Mouse (Mus musculus): Measurements from ENCODE around the gene Fam19a5. TPM values are rescaled to one million over a fixed set of nuclear protein-coding genes. Genes with fewer than 3 reads are reported as not detected.

The Fam19a5 gene
- polyA plus RNA-seq, 1 experiment from 2014 or later: 0.53 TPM

DNA sequence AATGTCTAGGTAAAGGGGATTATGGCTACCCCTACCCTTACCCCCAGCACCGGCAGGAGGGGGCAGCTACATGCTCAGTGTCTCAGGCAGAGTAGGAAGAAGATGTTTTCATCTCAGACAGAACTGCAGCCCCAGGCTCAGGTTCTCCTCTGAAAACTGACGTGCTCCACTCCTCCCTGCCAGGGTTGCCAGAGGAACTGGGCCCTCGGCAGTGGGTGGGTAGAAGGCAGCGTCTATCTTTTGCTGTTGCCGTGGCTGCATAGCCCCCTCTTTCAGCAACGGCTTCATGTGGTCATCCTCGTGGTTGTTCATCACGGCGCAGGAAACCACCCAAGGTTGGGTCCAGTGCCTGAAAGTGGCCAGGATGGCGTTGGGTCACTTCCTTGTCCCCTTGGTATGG is 62.6 kb downstream of the Fam19a5 start:
- no peak for ATAC-seq (replicated peaks; ENCODE audit: extremely low read depth, insufficient read depth, low FRiP score)
- H3K4me2 ChIP-seq (ENCODE audit: low read depth, low read length): no peak overlapping the region
- 75% methylated on average over 10 of the region's 10 CpGs for WGBS
- no peak overlapping the region for H3K9ac ChIP-seq (ENCODE audit: low read length)
- no peaks in the 10 kb centered on the region for H3K9me3 ChIP-seq (replicated peaks; ENCODE audit: control insufficient read depth, low read length)
- no peaks in the 10 kb centered on the region for H3K4me1 ChIP-seq (ENCODE audit: control insufficient read depth, insufficient read depth, low read length)
- no peaks in the 10 kb centered on the region for H3K36me3 ChIP-seq (ENCODE audit: control insufficient read depth, insufficient read depth)
- H3K4me3 ChIP-seq (ENCODE audit: low read length): no peak overlapping the region
- peaks cover 6% of the 10 kb centered on the region; the same call in 1 of the 2 replicates for H3K27me3 ChIP-seq (ENCODE audit: control insufficient read depth, insufficient read depth, low read length)
- H3K27ac ChIP-seq (ENCODE audit: low read length): no peak overlapping the region

DNA sequence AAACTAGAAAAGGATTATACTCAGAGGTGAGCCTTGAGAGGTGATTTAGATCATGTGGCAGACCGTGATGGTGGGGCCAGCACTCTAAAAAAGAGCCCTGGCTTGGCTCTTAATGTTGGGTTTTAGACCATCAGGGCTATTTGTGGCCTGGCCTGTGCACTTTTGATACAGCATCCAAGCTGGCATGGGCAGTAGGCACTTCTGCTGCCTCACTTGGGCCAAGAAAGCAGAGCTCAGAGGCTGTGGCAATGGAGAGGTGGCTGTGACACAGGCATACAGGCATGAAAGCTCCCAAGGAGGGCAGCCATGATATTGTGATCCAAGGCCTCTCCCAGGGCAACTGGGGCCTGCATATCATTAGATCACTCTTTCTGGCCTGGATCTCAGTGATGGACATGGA is 65.1 kb downstream of the Fam19a5 start:
- Histone ChIP-seq H3K4me2 (ENCODE audit: low read depth, low read length) (no peak overlapping the region), H3K36me3 (ENCODE audit: control insufficient read depth, insufficient read depth) (no peaks in the 10 kb centered on the region), H3K27ac (ENCODE audit: low read length) (no peak overlapping the region), H3K4me1 (ENCODE audit: control insufficient read depth, insufficient read depth, low read length) (no peaks in the 10 kb centered on the region), H3K27me3 (ENCODE audit: control insufficient read depth, insufficient read depth, low read length) (peaks cover 6% of the 10 kb centered on the region; the same call in 1 of the 2 replicates), H3K9me3 (replicated peaks; ENCODE audit: control insufficient read depth, low read length) (no peaks in the 10 kb centered on the region), H3K9ac (ENCODE audit: low read length) (no peak overlapping the region), H3K4me3 (ENCODE audit: low read length) (no peak overlapping the region)
- 58% methylated on average over 1 of the region's 1 CpGs for WGBS
- no peak for ATAC-seq (replicated peaks; ENCODE audit: extremely low read depth, insufficient read depth, low FRiP score)

DNA sequence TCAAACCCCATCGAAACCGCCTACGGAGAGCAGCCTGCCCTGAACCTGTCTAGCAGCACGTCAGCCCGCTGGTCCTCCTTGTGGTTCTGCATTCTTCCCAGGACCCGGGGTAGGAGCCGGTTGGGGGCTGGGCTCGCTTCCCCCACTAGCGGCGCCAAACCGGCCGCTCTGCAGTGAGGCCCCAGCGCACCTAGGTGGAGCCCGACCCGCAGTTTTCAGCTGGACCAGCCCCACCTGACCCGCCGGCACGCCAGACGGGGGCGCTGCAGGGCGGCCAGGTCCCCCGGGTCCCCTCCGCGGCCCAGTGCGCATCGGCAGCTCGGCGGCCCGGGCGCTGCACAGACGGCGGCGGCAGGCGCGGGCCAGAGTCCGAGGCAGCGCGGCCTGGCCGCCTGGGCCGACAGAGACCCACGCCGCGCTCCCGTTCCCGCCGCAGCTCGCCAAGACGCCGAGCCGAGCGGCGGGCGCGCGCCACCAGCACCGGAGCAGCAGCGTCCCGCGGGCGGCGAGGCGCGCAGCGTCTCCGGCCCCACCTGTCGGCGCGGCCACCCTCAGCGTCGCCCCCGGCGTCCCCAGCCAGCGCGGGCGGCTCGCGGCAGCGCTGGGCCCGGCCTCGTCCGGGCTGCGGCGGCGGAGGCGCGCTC is 80.0 kb downstream of the Fam19a5 start:
- no peaks in the 10 kb centered on the region for H3K9me3 ChIP-seq (replicated peaks; ENCODE audit: control insufficient read depth, low read length)
- peak overlapping the region; percentile 67 for H3K9ac ChIP-seq (ENCODE audit: low read length)
- H3K4me3 ChIP-seq (ENCODE audit: low read length): peak overlapping the region; percentile 67
- peaks cover 3% of the 10 kb centered on the region; the same call in 1 of the 2 replicates for H3K4me1 ChIP-seq (ENCODE audit: control insufficient read depth, insufficient read depth, low read length)
- ATAC-seq (replicated peaks; ENCODE audit: extremely low read depth, insufficient read depth, low FRiP score): peak; percentile 88
- WGBS: under 1% methylated on average over 78 of the region's 86 CpGs
- peak overlapping the region; percentile 98 for H3K4me2 ChIP-seq (ENCODE audit: low read depth, low read length)
- H3K27me3 ChIP-seq (ENCODE audit: control insufficient read depth, insufficient read depth, low read length): peaks cover 81% of the 10 kb centered on the region
- no peak overlapping the region for H3K27ac ChIP-seq (ENCODE audit: low read length)
- H3K36me3 ChIP-seq (ENCODE audit: control insufficient read depth, insufficient read depth): no peaks in the 10 kb centered on the region

DNA sequence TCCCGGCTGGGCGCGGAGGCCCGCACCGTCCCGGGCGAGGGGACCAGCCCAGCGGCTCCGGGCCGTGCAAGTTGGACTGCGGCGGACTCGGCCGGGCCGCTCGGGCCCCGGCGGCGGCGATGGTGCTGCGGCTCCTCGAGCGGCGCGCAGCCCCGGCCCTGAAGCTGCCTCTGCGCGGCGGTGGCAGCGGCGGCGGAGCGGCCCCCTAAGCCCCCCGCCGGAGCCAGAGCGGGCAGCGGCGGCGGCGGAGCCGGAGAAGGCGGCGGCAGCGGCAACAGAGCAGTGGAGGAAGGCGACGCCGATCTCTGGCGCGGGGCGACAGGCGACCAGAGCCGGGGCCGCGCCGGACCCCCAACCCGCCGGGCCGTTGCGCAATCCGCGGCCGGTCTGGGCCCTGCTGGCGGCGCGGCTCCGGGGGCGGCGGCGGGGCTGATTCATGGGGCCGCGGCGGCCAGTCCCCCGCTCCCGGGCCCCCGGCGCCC is 80.6 kb downstream of the Fam19a5 start:
- Histone ChIP-seq H3K4me3 (ENCODE audit: low read length) (peak overlapping the region; percentile 67), H3K4me2 (ENCODE audit: low read depth, low read length) (peak overlapping the region; percentile 98), H3K4me1 (ENCODE audit: control insufficient read depth, insufficient read depth, low read length) (peaks cover 3% of the 10 kb centered on the region; the same call in 1 of the 2 replicates), H3K36me3 (ENCODE audit: control insufficient read depth, insufficient read depth) (no peaks in the 10 kb centered on the region), H3K27ac (ENCODE audit: low read length) (no peak overlapping the region), H3K27me3 (ENCODE audit: control insufficient read depth, insufficient read depth, low read length) (peaks cover 78% of the 10 kb centered on the region), H3K9ac (ENCODE audit: low read length) (peak overlapping the region; percentile 67), H3K9me3 (replicated peaks; ENCODE audit: control insufficient read depth, low read length) (no peaks in the 10 kb centered on the region)
- no peak for ATAC-seq (replicated peaks; ENCODE audit: extremely low read depth, insufficient read depth, low FRiP score)
- under 1% methylated on average over 55 of the region's 76 CpGs for WGBS

DNA sequence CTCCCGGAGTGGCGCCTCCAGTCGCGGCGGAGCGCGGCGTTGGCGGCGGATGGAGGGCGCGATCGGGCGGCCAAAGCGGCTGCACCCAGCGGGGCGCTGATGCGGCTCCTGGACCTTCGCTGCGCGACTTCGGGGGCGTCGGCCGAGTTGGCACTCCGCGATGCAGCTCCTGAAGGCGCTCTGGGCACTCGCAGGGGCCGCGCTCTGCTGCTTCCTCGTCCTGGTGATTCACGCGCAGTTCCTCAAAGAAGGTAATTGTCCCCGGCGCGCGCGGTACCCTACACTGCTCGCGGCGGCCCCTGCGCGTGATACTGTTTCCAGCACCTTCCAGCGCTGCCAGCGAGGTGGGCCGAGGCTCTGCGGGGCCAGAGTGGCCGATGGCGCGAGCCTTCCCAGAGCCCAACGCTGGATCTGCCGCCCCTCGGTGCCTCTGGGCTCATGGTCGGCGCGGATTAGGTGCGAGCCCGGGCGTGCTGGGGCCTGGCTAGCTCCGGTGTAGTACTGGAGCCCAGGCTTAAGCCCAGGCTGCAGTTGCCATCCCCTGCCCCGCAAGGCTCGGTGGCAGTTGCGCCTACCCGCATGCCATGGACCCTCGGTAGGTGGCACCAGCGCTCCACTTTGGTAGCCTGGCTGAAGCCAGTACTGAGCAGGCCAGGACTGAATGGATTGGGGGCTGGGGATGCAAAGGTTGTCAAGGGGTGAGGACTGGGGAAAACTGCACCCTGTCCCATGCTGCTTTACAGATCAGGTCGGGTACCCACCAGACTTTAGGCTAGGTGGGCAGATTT is 81.3 kb downstream of the Fam19a5 start:
- Histone ChIP-seq H3K9ac (ENCODE audit: low read length) (peak overlapping the region; percentile 50), H3K27me3 (ENCODE audit: control insufficient read depth, insufficient read depth, low read length) (peaks cover 71% of the 10 kb centered on the region), H3K36me3 (ENCODE audit: control insufficient read depth, insufficient read depth) (no peaks in the 10 kb centered on the region), H3K4me3 (ENCODE audit: low read length) (peak overlapping the region; percentile 67), H3K27ac (ENCODE audit: low read length) (no peak overlapping the region), H3K4me1 (ENCODE audit: control insufficient read depth, insufficient read depth, low read length) (peaks cover 3% of the 10 kb centered on the region; the same call in 1 of the 2 replicates), H3K4me2 (ENCODE audit: low read depth, low read length) (peak overlapping the region; percentile 98), H3K9me3 (replicated peaks; ENCODE audit: control insufficient read depth, low read length) (no peaks in the 10 kb centered on the region)
- ATAC-seq (replicated peaks; ENCODE audit: extremely low read depth, insufficient read depth, low FRiP score): peak; percentile 71
- under 1% methylated on average over 47 of the region's 68 CpGs for WGBS

DNA sequence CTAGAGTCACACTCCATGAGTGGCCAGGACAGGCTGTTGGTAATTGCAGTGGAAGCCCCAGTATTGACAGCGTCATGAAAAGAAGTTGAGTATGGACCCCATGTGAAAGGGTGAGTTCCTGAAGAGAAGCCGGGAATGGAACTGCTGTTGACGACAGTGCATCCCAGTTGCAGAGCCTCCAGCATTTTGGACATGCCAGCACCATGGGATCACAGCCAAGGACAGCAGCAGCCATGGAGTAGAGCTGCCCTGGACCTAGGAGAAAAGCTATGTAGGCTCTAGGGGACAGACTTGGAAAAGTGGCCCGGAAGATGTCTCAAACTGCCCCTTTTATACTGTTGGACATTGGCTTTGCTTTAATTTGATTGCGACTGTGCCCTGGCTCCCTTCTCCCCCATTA is 91.2 kb downstream of the Fam19a5 start:
- no peak for ATAC-seq (replicated peaks; ENCODE audit: extremely low read depth, insufficient read depth, low FRiP score)
- H3K9me3 ChIP-seq (replicated peaks; ENCODE audit: control insufficient read depth, low read length): no peaks in the 10 kb centered on the region
- WGBS: 88% methylated on average over 5 of the region's 5 CpGs
- no peak overlapping the region for H3K27ac ChIP-seq (ENCODE audit: low read length)
- H3K9ac ChIP-seq (ENCODE audit: low read length): no peak overlapping the region
- H3K36me3 ChIP-seq (ENCODE audit: control insufficient read depth, insufficient read depth): no peaks in the 10 kb centered on the region
- no peaks in the 10 kb centered on the region for H3K27me3 ChIP-seq (ENCODE audit: control insufficient read depth, insufficient read depth, low read length)
- H3K4me2 ChIP-seq (ENCODE audit: low read depth, low read length): no peak overlapping the region
- no peaks in the 10 kb centered on the region for H3K4me1 ChIP-seq (ENCODE audit: control insufficient read depth, insufficient read depth, low read length)
- no peak overlapping the region for H3K4me3 ChIP-seq (ENCODE audit: low read length)

DNA sequence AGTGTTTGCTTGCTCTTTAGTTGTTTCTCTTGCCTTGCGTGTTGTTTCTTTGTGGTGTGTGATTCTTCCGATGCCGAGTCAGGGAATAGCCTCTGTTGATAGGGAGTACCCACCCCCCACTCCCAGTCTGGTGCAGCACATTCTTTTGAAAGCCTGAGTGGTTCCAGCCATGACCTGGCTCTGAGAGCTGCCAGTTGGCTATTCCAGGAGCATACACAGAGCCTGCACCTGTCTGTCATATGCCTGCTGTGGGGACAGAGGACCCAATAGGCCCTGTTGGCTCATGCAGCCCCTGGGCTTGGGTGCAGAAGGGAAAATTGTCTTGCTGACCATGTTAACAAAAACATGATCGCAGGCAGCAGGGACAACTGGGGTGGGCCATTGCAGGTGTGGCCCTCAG is 92.3 kb downstream of the Fam19a5 start:
- Histone ChIP-seq H3K4me2 (ENCODE audit: low read depth, low read length) (no peak overlapping the region), H3K4me3 (ENCODE audit: low read length) (no peak overlapping the region), H3K4me1 (ENCODE audit: control insufficient read depth, insufficient read depth, low read length) (no peaks in the 10 kb centered on the region), H3K9me3 (replicated peaks; ENCODE audit: control insufficient read depth, low read length) (no peaks in the 10 kb centered on the region), H3K27ac (ENCODE audit: low read length) (no peak overlapping the region), H3K9ac (ENCODE audit: low read length) (no peak overlapping the region), H3K27me3 (ENCODE audit: control insufficient read depth, insufficient read depth, low read length) (no peaks in the 10 kb centered on the region), H3K36me3 (ENCODE audit: control insufficient read depth, insufficient read depth) (no peaks in the 10 kb centered on the region)
- 64% methylated on average over 4 of the region's 4 CpGs for WGBS
- ATAC-seq (replicated peaks; ENCODE audit: extremely low read depth, insufficient read depth, low FRiP score): no peak

DNA sequence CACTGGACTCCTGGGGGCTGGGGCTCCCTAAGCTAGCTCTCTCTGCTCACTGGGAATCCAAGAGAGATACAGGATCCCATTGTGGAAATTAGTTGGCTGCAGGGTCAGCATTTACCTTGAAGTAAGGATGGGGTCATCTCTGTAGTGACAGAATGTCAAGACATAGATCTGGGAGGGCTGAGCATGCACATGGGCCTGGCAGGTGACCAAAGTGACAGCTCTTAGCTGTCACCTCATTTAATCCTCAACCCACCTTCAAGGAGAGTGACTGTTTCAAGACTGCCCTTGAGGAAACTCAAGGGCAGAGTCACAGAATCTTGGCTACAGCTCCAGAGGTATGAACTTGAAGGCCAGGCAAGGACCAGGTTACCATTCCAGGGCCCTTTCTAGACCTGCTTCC is 93.1 kb downstream of the Fam19a5 start:
- Histone ChIP-seq H3K4me3 (ENCODE audit: low read length) (no peak overlapping the region), H3K9ac (ENCODE audit: low read length) (no peak overlapping the region), H3K4me2 (ENCODE audit: low read depth, low read length) (no peak overlapping the region), H3K27me3 (ENCODE audit: control insufficient read depth, insufficient read depth, low read length) (no peaks in the 10 kb centered on the region), H3K9me3 (replicated peaks; ENCODE audit: control insufficient read depth, low read length) (no peaks in the 10 kb centered on the region), H3K4me1 (ENCODE audit: control insufficient read depth, insufficient read depth, low read length) (no peaks in the 10 kb centered on the region), H3K36me3 (ENCODE audit: control insufficient read depth, insufficient read depth) (no peaks in the 10 kb centered on the region), H3K27ac (ENCODE audit: low read length) (no peak overlapping the region)
- ATAC-seq (replicated peaks; ENCODE audit: extremely low read depth, insufficient read depth, low FRiP score): no peak

DNA sequence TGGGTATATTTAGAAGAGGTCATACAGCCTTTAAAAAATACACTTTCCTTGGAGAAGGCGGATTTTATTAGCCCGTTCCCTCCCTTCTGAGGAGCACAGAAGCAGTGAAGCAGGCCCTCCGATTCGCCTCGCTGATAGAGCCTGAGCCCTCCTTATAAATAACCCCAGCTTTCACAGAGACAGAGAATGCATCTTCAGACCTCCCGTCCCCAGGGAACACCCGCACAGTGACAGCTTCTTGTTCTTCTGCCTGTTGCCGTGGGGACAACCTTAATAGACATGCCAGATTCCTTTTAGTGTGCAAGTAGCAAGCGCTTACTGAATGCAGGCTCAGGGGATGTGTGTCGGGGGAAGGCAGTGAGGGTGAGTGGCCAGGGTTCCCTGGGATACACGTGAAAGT is 94.2 kb downstream of the Fam19a5 start:
- no peak overlapping the region for H3K4me2 ChIP-seq (ENCODE audit: low read depth, low read length)
- no peak overlapping the region for H3K4me3 ChIP-seq (ENCODE audit: low read length)
- H3K36me3 ChIP-seq (ENCODE audit: control insufficient read depth, insufficient read depth): no peaks in the 10 kb centered on the region
- H3K4me1 ChIP-seq (ENCODE audit: control insufficient read depth, insufficient read depth, low read length): no peaks in the 10 kb centered on the region
- no peaks in the 10 kb centered on the region for H3K9me3 ChIP-seq (replicated peaks; ENCODE audit: control insufficient read depth, low read length)
- no peak for ATAC-seq (replicated peaks; ENCODE audit: extremely low read depth, insufficient read depth, low FRiP score)
- 81% methylated on average over 11 of the region's 11 CpGs for WGBS
- H3K9ac ChIP-seq (ENCODE audit: low read length): no peak overlapping the region
- H3K27ac ChIP-seq (ENCODE audit: low read length): no peak overlapping the region
- no peaks in the 10 kb centered on the region for H3K27me3 ChIP-seq (ENCODE audit: control insufficient read depth, insufficient read depth, low read length)
